Mouse (Mus musculus) liver, embryonic 14.5 days (tissue): ENCODE measurements at regions not wholly inside any gene's neighbourhood (a gene's known extent, or its start where the extent isn't known, plus 50 kb on each side); places are given as distances from the start of the nearest gene placed in this dataset.

Experiments
- CTCF ChIP-seq: IDR thresholded peaks from 2 replicates; pipeline ENCODE4 v1.5.1; 2016; ENCODE audit warnings: antibody characterized with exemption, low read depth, control low read depth
- EP300 ChIP-seq: IDR thresholded peaks from 2 replicates; pipeline ENCODE4 v1.6.1; 2016; ENCODE audit warnings: antibody characterized with exemption, low read depth

GRCm38 (mm10) chr19:26510887-26511286, 94.0 kb upstream of the Smarca2 start:
- peak; percentile 37 for TF ChIP-seq CTCF
- no peak for TF ChIP-seq EP300
